Mouse (Mus musculus): ENCODE results near the gene Aff1. TPM values are rescaled to one million over a fixed set of nuclear protein-coding genes. Genes with fewer than 3 reads are reported as not detected.

Aff1 gene
- polyA plus RNA-seq, 1 experiment from 2014 or later: 4.6 TPM

DNA sequence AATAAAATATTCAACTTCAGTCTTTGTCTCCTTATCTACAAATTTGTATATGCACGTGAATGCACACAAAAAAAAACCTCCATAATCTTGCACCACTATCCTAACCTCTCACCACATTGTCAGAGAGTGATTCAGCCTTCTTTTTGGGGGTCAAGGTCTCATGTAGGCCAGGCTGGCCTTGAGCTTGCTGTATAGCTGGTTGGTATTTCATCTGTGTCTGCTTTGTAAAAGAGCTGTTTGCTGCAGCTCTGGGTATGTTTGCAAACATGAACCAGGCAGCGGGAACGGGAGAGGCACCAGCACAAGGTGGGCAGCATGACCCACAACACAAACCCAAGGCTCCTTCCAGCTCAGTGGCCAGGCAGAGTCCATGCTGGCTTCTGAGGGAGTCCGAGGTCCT lies 18.6 kb upstream of the Aff1 start:
- no peak overlapping the region for H3K4me2 ChIP-seq
- no peaks in the 10 kb centered on the region; the same call in 1 of the 2 replicates for H3K4me1 ChIP-seq (replicated peaks)
- no peak overlapping the region for H3K4me3 ChIP-seq (replicated peaks)
- no peaks in the 10 kb centered on the region for H3K36me3 ChIP-seq
- no peak overlapping the region for H3K27ac ChIP-seq
- ATAC-seq (ENCODE audit: insufficient number of reproducible peaks, insufficient read depth, low FRiP score, low TSS enrichment, low read depth): no peak
- peaks cover 5% of the 10 kb centered on the region; the same call in 1 of the 2 replicates for H3K27me3 ChIP-seq
- H3K9me3 ChIP-seq: no peaks in the 10 kb centered on the region
- no peak overlapping the region for H3K9ac ChIP-seq (replicated peaks)
- 82% methylated on average over 4 of the region's 4 CpGs for WGBS

DNA sequence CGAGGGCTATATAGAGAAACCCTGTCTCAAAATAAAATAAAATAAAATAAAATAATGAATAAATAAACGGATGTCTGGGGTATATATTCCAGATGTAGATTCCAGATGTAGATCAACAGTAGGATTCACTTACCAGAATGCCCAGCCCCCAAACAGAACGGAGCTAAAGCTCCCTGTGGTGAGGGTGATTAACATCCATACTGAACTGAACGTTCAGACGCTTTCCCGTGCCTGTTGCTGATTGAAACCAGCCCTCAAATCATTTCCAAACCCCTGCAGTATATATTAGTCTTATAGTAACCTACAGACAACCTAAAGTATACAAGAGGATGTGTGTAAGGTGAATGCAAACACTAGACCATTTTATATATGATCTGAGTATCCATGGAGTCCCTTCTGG lies 17.7 kb upstream of the Aff1 start:
- H3K4me1 ChIP-seq (replicated peaks): no peaks in the 10 kb centered on the region; the same call in 1 of the 2 replicates
- 21% methylated on average over 6 of the region's 6 CpGs for WGBS
- H3K9ac ChIP-seq (replicated peaks): no peak overlapping the region
- H3K9me3 ChIP-seq: no peaks in the 10 kb centered on the region
- H3K4me2 ChIP-seq: no peak overlapping the region
- peak; percentile 46; the same call in 1 of the 2 replicates for ATAC-seq (ENCODE audit: insufficient number of reproducible peaks, insufficient read depth, low FRiP score, low TSS enrichment, low read depth)
- no peak overlapping the region for H3K4me3 ChIP-seq (replicated peaks)
- no peaks in the 10 kb centered on the region for H3K36me3 ChIP-seq
- H3K27me3 ChIP-seq: peaks cover 5% of the 10 kb centered on the region; the same call in 1 of the 2 replicates
- no peak overlapping the region for H3K27ac ChIP-seq

DNA sequence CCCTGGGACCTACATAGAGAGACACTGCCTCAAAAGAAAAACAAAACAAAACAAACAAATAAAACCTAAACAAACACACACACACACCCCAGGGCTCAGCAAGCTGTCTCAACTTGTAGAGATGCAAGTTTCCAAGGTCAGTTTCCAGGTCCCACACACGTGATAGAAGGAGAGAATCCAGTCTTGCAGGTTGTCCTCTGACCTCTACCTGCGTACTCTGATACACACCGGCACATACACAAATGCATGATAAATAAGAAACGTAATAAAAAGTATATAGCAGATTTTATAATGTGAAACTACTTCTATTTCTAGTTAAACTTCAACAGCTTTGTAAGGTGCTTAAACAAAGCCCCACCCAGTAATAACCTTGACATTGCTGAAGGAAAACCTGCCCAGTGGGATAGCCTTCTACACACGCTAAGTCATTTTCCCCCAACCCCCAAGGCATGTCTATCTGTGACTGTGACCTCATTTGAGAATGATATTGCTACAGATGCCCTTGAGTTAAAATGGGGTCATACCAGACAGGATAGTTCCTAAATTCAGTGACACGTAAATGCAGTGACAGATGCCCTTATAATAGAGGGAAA lies 15.8 kb upstream of the Aff1 start:
- WGBS: 83% methylated on average over 6 of the region's 6 CpGs

DNA sequence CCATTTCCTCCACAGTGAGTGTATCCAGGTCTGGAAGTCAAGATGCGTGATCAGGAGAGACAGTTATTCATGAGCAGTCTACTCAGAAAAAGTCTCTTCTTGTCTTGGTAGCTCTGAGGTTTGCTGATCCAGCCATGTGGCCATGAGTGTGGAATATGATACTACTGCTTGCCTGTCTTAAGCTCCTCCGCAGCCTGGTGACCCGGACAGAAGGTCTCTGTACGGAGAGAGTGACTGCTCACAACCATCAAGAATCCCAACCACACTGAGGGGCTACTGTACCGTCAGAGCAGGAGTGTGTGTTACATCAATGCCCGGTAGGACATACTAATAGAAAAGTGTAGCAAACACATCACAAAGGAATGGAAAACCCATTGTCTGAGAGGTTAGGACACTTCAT lies 14.3 kb upstream of the Aff1 start:
- Histone ChIP-seq H3K27ac (no peak overlapping the region), H3K9ac (replicated peaks) (no peak overlapping the region), H3K4me2 (no peak overlapping the region), H3K4me3 (replicated peaks) (no peak overlapping the region), H3K4me1 (replicated peaks) (no peaks in the 10 kb centered on the region; the same call in 1 of the 2 replicates), H3K36me3 (no peaks in the 10 kb centered on the region), H3K27me3 (no peaks in the 10 kb centered on the region), H3K9me3 (no peaks in the 10 kb centered on the region)
- ATAC-seq (ENCODE audit: insufficient number of reproducible peaks, insufficient read depth, low FRiP score, low TSS enrichment, low read depth): no peak
- WGBS: 81% methylated on average over 6 of the region's 6 CpGs

More for the DNA sequence above, 15.8 kb upstream of the Aff1 start:
- Histone ChIP-seq H3K9ac (replicated peaks) (no peak overlapping the region), H3K4me1 (replicated peaks) (no peaks in the 10 kb centered on the region; the same call in 1 of the 2 replicates), H3K27ac (no peak overlapping the region), H3K27me3 (peaks cover 4% of the 10 kb centered on the region; the same call in 1 of the 2 replicates), H3K36me3 (no peaks in the 10 kb centered on the region), H3K4me3 (replicated peaks) (no peak overlapping the region), H3K4me2 (no peak overlapping the region), H3K9me3 (no peaks in the 10 kb centered on the region)
- no peak for ATAC-seq (ENCODE audit: insufficient number of reproducible peaks, insufficient read depth, low FRiP score, low TSS enrichment, low read depth)

DNA sequence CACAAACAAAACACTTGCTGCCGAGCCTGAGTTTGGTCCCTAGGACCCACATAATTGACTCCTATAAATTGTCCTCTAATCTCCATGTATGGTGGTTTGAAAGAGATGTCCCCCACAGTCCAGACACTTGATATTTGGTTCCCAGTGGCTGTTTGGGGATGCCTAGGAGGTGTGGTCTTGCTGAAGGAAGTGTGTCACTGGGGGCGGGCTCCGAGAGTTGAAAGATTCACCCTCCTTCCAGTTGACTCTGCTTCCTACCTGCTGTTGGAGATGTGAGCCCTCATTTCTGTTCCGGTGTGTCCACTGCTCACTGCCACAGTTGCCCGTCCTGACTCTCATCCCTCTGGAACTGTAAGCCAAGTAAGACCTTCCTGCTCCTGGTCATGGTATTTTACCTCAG lies 13.2 kb upstream of the Aff1 start:
- 93% methylated on average over 5 of the region's 5 CpGs for WGBS
- Histone ChIP-seq H3K4me3 (replicated peaks) (no peak overlapping the region), H3K4me2 (no peak overlapping the region), H3K27ac (no peak overlapping the region), H3K9me3 (no peaks in the 10 kb centered on the region), H3K36me3 (no peaks in the 10 kb centered on the region), H3K27me3 (no peaks in the 10 kb centered on the region), H3K9ac (replicated peaks) (no peak overlapping the region), H3K4me1 (replicated peaks) (no peaks in the 10 kb centered on the region; the same call in 1 of the 2 replicates)
- ATAC-seq (ENCODE audit: insufficient number of reproducible peaks, insufficient read depth, low FRiP score, low TSS enrichment, low read depth): no peak

DNA sequence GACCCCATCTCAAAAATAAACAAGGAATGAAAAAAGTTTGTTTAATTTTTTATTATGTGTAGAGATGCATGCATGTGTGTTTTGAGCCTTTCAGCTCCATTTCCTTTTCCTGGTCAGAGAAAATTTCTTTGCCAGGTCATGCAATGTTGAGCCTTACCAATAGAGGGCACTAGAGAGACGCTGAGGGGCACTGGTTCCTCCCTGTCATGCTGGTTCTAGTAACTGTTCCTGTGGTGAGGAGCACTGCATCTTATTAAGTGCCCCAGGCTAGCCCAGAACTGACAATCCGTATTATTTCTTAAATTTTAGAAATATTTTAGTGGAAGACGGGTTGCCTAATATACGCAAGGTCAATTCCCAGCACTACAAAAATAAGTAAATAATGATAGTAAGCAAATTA lies 11.8 kb upstream of the Aff1 start:
- Histone ChIP-seq H3K4me2 (no peak overlapping the region), H3K4me3 (replicated peaks) (no peak overlapping the region), H3K27ac (no peak overlapping the region), H3K4me1 (replicated peaks) (no peaks in the 10 kb centered on the region; the same call in 1 of the 2 replicates), H3K9me3 (no peaks in the 10 kb centered on the region), H3K27me3 (no peaks in the 10 kb centered on the region), H3K9ac (replicated peaks) (no peak overlapping the region), H3K36me3 (no peaks in the 10 kb centered on the region)
- ATAC-seq (ENCODE audit: insufficient number of reproducible peaks, insufficient read depth, low FRiP score, low TSS enrichment, low read depth): no peak
- 38% methylated on average over 4 of the region's 4 CpGs for WGBS

DNA sequence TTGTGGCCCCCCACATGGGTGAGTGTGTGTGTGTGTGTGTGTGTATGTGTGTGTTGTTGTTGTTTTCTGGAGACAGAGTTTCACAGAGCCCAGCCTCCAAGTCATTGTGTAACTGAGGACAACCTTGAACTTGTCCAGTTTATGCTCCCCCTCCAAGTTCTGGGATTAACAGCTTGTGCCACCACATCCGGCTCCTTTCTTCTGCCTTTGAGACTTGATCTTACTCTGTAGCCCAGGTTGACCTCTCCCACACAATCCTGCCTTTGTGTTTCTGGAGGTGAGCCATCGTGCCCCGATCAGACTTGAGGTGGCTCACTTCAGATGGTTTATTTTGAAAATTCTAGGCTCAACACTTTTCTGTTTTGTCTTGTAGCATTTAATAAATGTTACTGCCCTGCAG lies 10.3 kb upstream of the Aff1 start:
- 52% methylated on average over 3 of the region's 3 CpGs for WGBS
- Histone ChIP-seq H3K27ac (no peak overlapping the region), H3K27me3 (no peaks in the 10 kb centered on the region), H3K9me3 (no peaks in the 10 kb centered on the region), H3K36me3 (no peaks in the 10 kb centered on the region), H3K4me3 (replicated peaks) (no peak overlapping the region), H3K9ac (replicated peaks) (no peak overlapping the region), H3K4me1 (replicated peaks) (no peaks in the 10 kb centered on the region; the same call in 1 of the 2 replicates), H3K4me2 (no peak overlapping the region)
- no peak for ATAC-seq (ENCODE audit: insufficient number of reproducible peaks, insufficient read depth, low FRiP score, low TSS enrichment, low read depth)

DNA sequence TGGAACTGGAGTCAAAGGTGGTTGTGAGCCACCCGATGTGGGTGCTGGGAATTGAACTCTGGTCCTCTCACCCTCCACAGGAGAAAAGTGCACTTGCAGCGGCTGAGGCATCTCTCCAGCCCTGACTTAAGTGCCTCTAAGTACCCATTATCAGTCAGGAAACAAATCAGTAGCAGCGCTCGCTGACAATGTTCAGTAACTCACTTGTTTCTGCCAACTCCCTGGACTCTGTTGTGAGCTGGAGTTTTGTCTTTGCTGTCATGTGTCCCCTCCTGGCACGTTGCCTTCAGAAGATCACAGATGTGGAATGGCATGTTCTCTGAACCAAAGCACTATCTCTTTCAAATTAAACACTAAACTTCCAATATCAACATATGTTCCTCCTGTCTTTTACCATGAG lies 2.5 kb upstream of the Aff1 start:
- Histone ChIP-seq H3K4me1 (replicated peaks) (peaks cover 13% of the 10 kb centered on the region), H3K9ac (replicated peaks) (no peak overlapping the region), H3K27me3 (peaks cover 27% of the 10 kb centered on the region), H3K4me2 (no peak overlapping the region), H3K9me3 (no peaks in the 10 kb centered on the region), H3K4me3 (replicated peaks) (no peak overlapping the region), H3K27ac (no peak overlapping the region), H3K36me3 (no peaks in the 10 kb centered on the region)
- ATAC-seq (ENCODE audit: insufficient number of reproducible peaks, insufficient read depth, low FRiP score, low TSS enrichment, low read depth): no peak
- WGBS: 87% methylated on average over 5 of the region's 5 CpGs

DNA sequence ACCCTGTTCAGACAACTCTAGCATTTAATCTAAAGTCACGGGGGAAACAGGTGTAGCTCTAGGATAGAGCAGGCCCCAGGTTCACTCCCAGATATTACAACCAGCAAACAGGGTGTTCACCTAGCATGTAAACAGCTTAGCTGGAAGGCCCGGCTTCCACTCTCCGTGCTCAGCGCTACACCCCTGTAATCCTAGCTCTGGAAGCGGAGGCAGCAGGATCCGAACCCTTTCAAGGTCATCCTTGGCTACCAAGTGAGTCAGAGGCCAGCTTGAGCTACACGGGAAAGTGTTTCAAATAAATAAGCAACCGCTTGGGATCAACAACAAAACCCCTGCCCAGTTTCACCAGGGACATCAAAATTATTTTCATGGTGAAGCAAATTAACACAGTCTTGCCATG lies 2.0 kb upstream of the Aff1 start:
- no peak overlapping the region for H3K27ac ChIP-seq
- H3K36me3 ChIP-seq: no peaks in the 10 kb centered on the region
- peaks cover 31% of the 10 kb centered on the region for H3K27me3 ChIP-seq
- ATAC-seq (ENCODE audit: insufficient number of reproducible peaks, insufficient read depth, low FRiP score, low TSS enrichment, low read depth): no peak
- no peaks in the 10 kb centered on the region for H3K9me3 ChIP-seq
- H3K4me1 ChIP-seq (replicated peaks): peaks cover 13% of the 10 kb centered on the region
- 86% methylated on average over 8 of the region's 8 CpGs for WGBS
- H3K4me3 ChIP-seq (replicated peaks): no peak overlapping the region
- no peak overlapping the region for H3K4me2 ChIP-seq
- no peak overlapping the region for H3K9ac ChIP-seq (replicated peaks)

DNA sequence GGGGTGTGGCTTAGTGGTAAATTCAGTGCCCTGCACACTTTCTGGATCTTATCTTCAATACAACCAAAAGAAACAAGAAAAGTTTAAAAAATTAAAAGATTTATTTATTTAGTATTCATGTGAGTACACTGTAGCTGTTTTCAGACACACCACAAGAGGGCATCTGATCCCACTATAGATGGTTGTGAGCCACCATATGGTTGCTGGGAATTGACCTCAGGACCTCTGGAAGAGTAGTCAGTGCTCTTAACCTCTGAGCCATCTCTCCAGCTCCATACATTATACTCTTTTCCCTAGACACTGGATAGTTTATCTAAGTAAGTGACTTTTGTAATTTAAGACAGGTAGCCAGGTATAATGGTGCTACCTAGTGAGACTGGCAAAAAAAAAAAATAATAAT lies 1.0 kb upstream of the Aff1 start:
- Histone ChIP-seq H3K36me3 (no peaks in the 10 kb centered on the region), H3K27me3 (peaks cover 31% of the 10 kb centered on the region), H3K4me1 (replicated peaks) (peaks cover 13% of the 10 kb centered on the region), H3K27ac (no peak overlapping the region), H3K9me3 (no peaks in the 10 kb centered on the region), H3K9ac (replicated peaks) (no peak overlapping the region), H3K4me3 (replicated peaks) (no peak overlapping the region), H3K4me2 (no peak overlapping the region)
- ATAC-seq (ENCODE audit: insufficient number of reproducible peaks, insufficient read depth, low FRiP score, low TSS enrichment, low read depth): no peak

DNA sequence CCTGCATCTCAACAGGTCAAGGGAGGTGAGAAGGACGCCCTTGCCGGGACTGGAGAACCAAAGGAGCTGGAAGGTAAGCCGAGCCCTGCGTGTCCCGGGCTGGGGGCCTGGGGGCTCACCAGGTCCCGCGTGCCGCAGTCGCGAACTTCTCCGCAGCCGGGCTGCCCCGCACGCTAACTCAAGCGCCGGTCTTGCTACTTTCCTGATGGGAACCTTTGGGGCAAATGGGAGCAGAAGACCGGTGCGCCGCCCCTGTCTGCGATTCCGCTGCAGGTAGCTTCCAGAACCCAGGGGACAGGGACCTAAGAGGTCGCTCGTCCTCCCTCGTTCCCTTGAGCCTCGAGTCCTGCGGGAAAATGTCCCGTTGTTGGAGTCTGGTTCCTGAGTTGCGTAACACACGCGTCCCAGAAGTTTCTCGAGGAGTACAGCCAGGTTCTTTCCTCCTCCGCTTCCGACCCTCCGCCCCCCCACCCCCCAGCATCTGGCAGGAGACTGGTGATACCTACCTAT lies 412 bp downstream of the Aff1 start:
- no peak overlapping the region for H3K27ac ChIP-seq
- 0 out of 2 replicates have a peak, but pooled peaks have one; percentile 66 for ATAC-seq (ENCODE audit: insufficient number of reproducible peaks, insufficient read depth, low FRiP score, low TSS enrichment, low read depth)
- peaks cover 15% of the 10 kb centered on the region for H3K4me1 ChIP-seq (replicated peaks)
- under 1% methylated on average over 34 of the region's 34 CpGs for WGBS
- H3K4me2 ChIP-seq: peak overlapping the region; percentile 100
- H3K9ac ChIP-seq (replicated peaks): peak overlapping the region; percentile 53
- H3K36me3 ChIP-seq: no peaks in the 10 kb centered on the region
- peak overlapping the region; percentile 64 for H3K4me3 ChIP-seq (replicated peaks)
- H3K9me3 ChIP-seq: no peaks in the 10 kb centered on the region
- H3K27me3 ChIP-seq: peaks cover 36% of the 10 kb centered on the region
